Mouse (Mus musculus): ENCODE data around the gene Lsmem1. TPM values are rescaled to one million over a fixed set of nuclear protein-coding genes. Genes with fewer than 3 reads are reported as not detected.
A peak's percentile ranks its signal among the peaks of the same experiment; 100 is the strongest.

Gene Lsmem1
- polyA plus RNA-seq, 2 experiments, result 1.9 to 2.0 TPM

DNA sequence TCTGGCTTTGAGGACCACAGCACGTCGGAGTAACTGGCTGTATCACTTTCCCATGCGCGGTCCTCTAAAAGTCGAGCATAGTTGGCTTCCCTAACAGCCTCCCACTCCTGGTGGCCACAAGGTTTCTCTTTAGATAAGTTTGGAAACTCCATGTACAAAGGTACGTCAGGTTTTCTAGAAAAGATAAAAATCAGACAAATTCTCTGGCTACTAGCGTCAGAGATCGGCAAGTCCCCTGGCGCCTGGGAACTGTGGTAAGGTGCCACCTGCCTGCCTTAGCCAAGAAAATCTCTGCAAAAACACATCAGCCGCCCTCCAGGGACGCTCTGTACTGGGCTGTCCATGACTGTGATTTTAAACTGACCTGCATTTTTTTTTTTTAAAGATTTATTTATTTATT, 64.8 kb downstream of the Lsmem1 start:
- Histone ChIP-seq H3K4me3 (replicated peaks; ENCODE audit: low read length) (peak overlapping the region; percentile 46), H3K36me3 (ENCODE audit: control insufficient read depth, insufficient read depth, low read length) (no peaks in the 10 kb centered on the region), H3K9me3 (ENCODE audit: control insufficient read depth, low read length) (no peaks in the 10 kb centered on the region), H3K4me1 (ENCODE audit: control insufficient read depth, insufficient read depth, low read length) (peaks cover 7% of the 10 kb centered on the region), H3K4me2 (replicated peaks; ENCODE audit: low read depth, low read length, severe bottlenecking) (peak overlapping the region; percentile 80), H3K9ac (ENCODE audit: low read depth, low read length, severe bottlenecking) (no peak overlapping the region), H3K27ac (replicated peaks; ENCODE audit: low read depth, low read length) (no peak overlapping the region), H3K27me3 (ENCODE audit: control insufficient read depth, insufficient read depth, low read length) (peaks cover 18% of the 10 kb centered on the region)
- TF ChIP-seq POLR2A (IDR thresholded peaks at IDR 0.05; ENCODE audit: borderline replicate concordance, extremely low read depth, insufficient read depth, insufficient read length), result no peak
- 50% methylated on average over 11 of the region's 11 CpGs for WGBS
- DNase-seq (ENCODE audit: low spot score) (no peak), ATAC-seq (ENCODE audit: low FRiP score, low read depth) (no peak)

DNA sequence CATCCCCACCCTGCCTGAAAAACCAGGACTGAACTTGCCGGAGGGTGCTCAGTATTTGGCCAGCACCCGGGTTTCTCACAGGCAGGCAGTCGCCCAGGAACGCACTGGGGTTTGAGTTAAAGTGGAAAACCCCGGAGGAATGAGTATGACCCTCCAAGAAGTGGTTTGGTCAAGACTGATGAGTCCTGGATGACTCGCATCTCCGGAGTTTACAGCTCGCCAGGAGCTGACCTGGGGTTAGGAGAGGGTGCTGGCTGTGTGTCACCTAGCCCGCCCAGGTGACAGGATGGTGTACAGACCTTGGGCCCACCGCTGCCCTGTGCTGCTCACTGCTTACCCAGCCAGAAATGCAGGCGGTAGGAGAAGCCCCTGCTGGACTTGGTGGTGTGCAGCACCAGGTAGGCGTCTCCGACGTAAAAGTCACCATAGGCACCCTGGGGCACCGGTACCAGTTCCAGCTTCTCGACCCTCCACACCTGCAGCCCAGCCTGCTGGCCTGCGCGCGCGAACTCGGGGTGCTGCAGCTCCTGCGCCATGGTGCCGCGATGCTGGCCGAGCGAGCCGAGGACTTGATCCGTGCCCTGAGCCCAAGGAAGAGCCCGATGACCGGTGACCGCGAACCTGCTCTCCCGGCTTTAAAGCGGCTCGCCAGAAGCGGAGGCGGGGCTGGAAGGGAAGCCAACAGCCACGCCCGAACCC, 65.6 kb downstream of the Lsmem1 start, which contains the start of gene Scin:
TSS of gene Scin (minus strand) at position 656 of the 699 bp plus-strand sequence.
- H3K9me3 ChIP-seq (ENCODE audit: control insufficient read depth, low read length), result no peaks in the 10 kb centered on the region
- no peak within 1 kb of the TSS for H3K27ac ChIP-seq (replicated peaks; ENCODE audit: low read depth, low read length)
- no peak for TF ChIP-seq POLR2A (IDR thresholded peaks at IDR 0.05; ENCODE audit: borderline replicate concordance, extremely low read depth, insufficient read depth, insufficient read length)
- H3K27me3 ChIP-seq (ENCODE audit: control insufficient read depth, insufficient read depth, low read length), result peaks cover 18% of the 10 kb centered on the region
- peak within 1 kb of the TSS; percentile 46 for H3K4me3 ChIP-seq (replicated peaks; ENCODE audit: low read length)
- H3K36me3 ChIP-seq (ENCODE audit: control insufficient read depth, insufficient read depth, low read length), result no peaks in the 10 kb centered on the region
- peak within 1 kb of the TSS; percentile 47 for H3K9ac ChIP-seq (ENCODE audit: low read depth, low read length, severe bottlenecking)
- DNase-seq (ENCODE audit: low spot score), result no peak
- ATAC-seq (ENCODE audit: low FRiP score, low read depth), result no peak
- WGBS, result 1% methylated on average over 39 of the region's 39 CpGs
- H3K4me2 ChIP-seq (replicated peaks; ENCODE audit: low read depth, low read length, severe bottlenecking), result peak within 1 kb of the TSS; percentile 80
- peaks cover 7% of the 10 kb centered on the region for H3K4me1 ChIP-seq (ENCODE audit: control insufficient read depth, insufficient read depth, low read length)

DNA sequence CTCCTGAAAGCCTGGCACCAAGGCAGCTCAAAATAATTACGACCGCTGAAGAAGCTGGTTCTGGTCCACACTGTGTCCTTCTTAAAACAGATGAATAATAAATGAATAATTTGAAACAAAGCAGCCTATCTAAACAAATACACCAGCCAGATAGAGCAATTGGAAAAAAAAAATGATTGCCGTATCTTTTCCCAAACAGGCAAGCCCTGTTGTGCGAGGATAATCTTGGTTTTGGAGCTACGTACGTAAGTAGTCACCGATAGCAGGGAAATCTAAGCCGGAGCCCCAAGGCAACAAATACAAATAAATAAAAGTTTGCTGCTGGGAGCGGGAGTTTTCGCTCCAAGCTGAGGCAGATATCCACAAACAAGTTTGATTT, 66.1 kb downstream of the Lsmem1 start:
- peak overlapping the region; percentile 47; the same call in 1 of the 2 replicates for H3K9ac ChIP-seq (ENCODE audit: low read depth, low read length, severe bottlenecking)
- peak overlapping the region; percentile 80 for H3K4me2 ChIP-seq (replicated peaks; ENCODE audit: low read depth, low read length, severe bottlenecking)
- peak overlapping the region; percentile 46 for H3K4me3 ChIP-seq (replicated peaks; ENCODE audit: low read length)
- H3K27me3 ChIP-seq (ENCODE audit: control insufficient read depth, insufficient read depth, low read length), result peaks cover 18% of the 10 kb centered on the region
- peaks cover 7% of the 10 kb centered on the region for H3K4me1 ChIP-seq (ENCODE audit: control insufficient read depth, insufficient read depth, low read length)
- H3K27ac ChIP-seq (replicated peaks; ENCODE audit: low read depth, low read length), result no peak overlapping the region
- ATAC-seq (ENCODE audit: low FRiP score, low read depth) (no peak), DNase-seq (ENCODE audit: low spot score) (no peak)
- TF ChIP-seq POLR2A (IDR thresholded peaks at IDR 0.05; ENCODE audit: borderline replicate concordance, extremely low read depth, insufficient read depth, insufficient read length), result no peak
- H3K36me3 ChIP-seq (ENCODE audit: control insufficient read depth, insufficient read depth, low read length), result no peaks in the 10 kb centered on the region
- WGBS, result 22% methylated on average over 10 of the region's 10 CpGs
- no peaks in the 10 kb centered on the region for H3K9me3 ChIP-seq (ENCODE audit: control insufficient read depth, low read length)

MicroRNAs within 50 kb of the gene (microRNA counts, 519-probe panel; counts per million panel counts)
- microRNA mmu-miR-1938, result not detected

Small RNA genes lying within 50 kb of the gene (microRNA-seq; reads per million reads assigned to microRNA genes)
- gene Mir1938, result 0.69 reads per million

Other genes starting within 250 kb of the Lsmem1 start
- 20.5 and 27.8 TPM in 2 replicates for gene Arl4a, start 161.5 kb downstream of the Lsmem1 start, polyA plus RNA-seq (2012; rRNA removed)
- 71.9 and 77.8 TPM in 2 replicates for gene Arl4a, start 161.5 kb downstream of the Lsmem1 start, polyA plus RNA-seq (2014; fragmentation: Nextera tagmentation; extraction: Ambion mirVana)
- gene Scin, start 65.3 kb downstream of the Lsmem1 start, polyA plus RNA-seq (2012; rRNA removed), result 10.4 and 11.5 TPM in 2 replicates
- 6.2 and 6.7 TPM in 2 replicates for gene Scin, start 65.3 kb downstream of the Lsmem1 start, polyA plus RNA-seq (2014; fragmentation: Nextera tagmentation; extraction: Ambion mirVana)
- gene Ifrd1, start 49.0 kb upstream of the Lsmem1 start, polyA plus RNA-seq (2012; rRNA removed), result 36.6 and 45.1 TPM in 2 replicates
- 117 and 120 TPM in 2 replicates for gene Ifrd1, start 49.0 kb upstream of the Lsmem1 start, polyA plus RNA-seq (2014; fragmentation: Nextera tagmentation; extraction: Ambion mirVana)
- gene Zfp277, start 246.4 kb upstream of the Lsmem1 start, polyA plus RNA-seq (2012; rRNA removed), result 18.3 and 22.0 TPM in 2 replicates
- 40.7 and 41.9 TPM in 2 replicates for gene Zfp277, start 246.4 kb upstream of the Lsmem1 start, polyA plus RNA-seq (2014; fragmentation: Nextera tagmentation; extraction: Ambion mirVana)
- 7.7 and 9.0 TPM in 2 replicates for gene Dock4, start 246.5 kb upstream of the Lsmem1 start, polyA plus RNA-seq (2012; rRNA removed)
- gene Dock4, start 246.5 kb upstream of the Lsmem1 start, polyA plus RNA-seq (2014; fragmentation: Nextera tagmentation; extraction: Ambion mirVana), result 12.2 and 15.0 TPM in 2 replicates